Mouse (Mus musculus) mouse embryonic stem cell (cell line): ENCODE results near the gene Capns1.
"Not testable (repeated sequence)": the region's sequence is repeated elsewhere in the genome, so short reads cannot be mapped to it uniquely, and the experiment has no call there.

ENCODE experiments used
- in situ Hi-C, 2 experiments: fragments of 300-500 bp; cut with MboI; formaldehyde crosslinking; loops; 1 replicate in 1 of 2; 3 replicates in 1 of 2; pipeline ENCODE4 v1.14.3; 2019 to 2020; ENCODE audit warnings: low sequenced_read_pairs in 2 of 2, low pct_unique_long_range_greater_than_20kb in 1 of 2, mixed read lengths in 1 of 2; ENCODE audit not compliant: unreplicated experiment in 1 of 2

The Capns1 gene

DNA sequence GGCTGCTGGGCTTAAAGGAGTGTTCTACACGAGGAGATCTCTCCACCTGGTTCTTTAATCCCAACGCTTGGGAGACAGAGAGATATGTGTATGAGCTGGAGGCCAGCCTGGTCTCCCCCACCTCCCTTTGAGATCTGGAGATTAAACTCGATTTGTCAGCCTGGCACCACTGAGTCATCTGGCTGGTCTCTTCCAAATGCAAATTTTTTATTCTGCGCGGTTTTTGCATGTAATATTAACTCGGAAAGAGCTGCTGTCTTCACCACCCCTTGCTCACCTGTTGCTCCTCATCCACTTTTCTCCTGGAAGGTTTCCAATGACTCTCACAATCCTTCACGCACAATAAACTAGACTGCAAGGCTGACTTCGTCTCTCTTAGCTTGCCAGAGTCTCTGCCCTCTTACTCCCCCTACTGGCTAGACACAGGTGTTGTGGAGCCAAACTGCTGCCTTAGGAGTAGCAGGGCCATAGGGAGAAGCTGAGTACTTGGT is at the start of gene Capns1:
Gene Capns1, minus strand, starts transcription at position 331 of the 491 bp plus-strand sequence.
- in situ Hi-C loops: no loop called here

DNA sequence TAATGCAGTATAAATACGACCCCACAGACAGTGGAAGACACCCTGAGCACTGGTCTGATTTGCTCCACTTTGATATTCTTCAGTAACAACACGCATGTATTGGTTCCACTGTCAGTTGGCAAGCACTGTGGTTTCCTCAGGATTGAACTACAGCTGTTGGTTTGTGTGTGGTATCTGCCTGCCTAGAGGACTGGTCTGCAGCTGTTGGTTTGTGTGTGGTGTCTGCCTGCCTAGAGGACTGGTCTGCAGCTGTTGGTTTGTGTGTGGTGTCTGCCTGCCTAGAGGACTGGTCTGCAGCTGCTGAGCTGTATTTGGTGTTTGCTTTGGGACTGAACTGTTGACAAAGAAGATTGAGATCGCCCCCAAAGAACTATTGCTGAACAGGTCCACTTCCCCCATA is 38.8 kb upstream of the Capns1 start:
- in situ Hi-C loops: not testable (repeated sequence)

DNA sequence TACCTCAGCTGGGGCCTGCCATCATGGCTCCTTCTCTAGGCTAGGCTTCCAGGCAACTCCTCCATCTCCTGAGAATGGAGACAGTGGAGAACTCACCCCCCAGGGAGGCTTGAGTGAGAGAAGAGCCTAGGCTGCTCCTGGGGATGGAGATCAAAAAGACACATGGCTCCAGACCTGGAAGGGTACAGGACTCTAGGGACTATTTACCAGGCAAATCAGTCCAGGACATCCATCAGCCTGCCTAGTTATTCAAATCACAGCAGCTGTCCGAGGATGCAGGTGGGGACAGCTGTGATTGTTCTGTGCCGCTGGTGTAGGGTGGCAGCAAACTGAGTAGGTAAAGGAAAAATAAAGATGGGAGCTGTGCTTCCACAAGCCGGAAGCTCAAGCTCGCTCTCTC is 37.0 kb upstream of the Capns1 start, which contains the start of gene Ovol3:
Gene Ovol3, minus strand, starts transcription at position 101 of the 400 bp plus-strand sequence.
- in situ Hi-C loops: no loop called here

- in situ Hi-C loops: no loop called here
Observed at GRCm38 (mm10) chr7:30235091-30235490, 36.5 kb upstream of the Capns1 start.

DNA sequence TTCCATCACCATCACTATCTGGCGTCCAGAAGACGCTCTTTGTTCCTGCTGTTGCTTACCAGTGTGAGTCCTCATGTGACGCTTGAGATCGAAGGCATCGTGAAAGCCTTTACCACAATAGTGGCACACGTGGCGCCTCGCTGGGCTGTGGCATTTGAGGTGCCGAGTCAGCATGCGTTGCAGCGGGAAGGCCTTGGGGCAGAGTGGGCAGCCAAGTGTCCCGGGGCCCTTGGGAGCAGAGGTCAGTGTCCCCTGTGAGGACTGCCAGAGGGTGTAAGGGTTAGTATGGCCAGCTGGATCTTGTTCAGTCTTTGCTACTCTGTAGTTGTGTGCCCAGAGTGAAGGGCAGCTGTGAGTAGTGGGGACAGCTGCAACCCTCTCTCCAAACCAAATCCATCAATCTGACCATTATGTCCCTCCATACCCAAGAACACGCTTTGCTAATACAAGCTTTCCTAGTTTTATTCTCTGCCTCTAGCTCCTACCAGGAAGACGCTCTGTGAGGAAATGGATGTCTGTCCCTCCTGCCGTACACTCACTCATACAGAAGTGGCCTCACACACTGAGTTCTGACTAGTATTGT is 35.8 kb upstream of the Capns1 start:
- in situ Hi-C loops: no loop called here

DNA sequence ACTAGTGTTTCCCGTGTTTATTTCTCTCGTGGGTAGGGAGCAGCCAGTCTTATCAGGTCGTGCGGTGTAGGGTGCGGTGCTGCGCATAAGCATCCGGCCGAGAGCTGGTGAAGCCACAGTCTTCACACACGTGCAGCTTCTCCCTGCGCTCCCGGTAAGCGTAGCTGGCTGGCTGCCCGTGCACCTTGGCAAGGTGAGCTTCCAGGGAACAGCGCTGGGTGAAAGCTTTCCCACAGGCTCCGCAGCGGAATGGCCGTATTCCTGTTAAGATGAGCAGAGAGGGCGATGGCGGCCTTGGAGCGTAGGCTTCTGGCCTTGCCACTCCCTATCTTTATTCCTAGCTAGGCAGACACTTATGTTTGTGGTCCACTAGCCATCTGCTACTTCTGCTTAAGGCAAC is 34.8 kb upstream of the Capns1 start:
- in situ Hi-C loops: no loop called here

DNA sequence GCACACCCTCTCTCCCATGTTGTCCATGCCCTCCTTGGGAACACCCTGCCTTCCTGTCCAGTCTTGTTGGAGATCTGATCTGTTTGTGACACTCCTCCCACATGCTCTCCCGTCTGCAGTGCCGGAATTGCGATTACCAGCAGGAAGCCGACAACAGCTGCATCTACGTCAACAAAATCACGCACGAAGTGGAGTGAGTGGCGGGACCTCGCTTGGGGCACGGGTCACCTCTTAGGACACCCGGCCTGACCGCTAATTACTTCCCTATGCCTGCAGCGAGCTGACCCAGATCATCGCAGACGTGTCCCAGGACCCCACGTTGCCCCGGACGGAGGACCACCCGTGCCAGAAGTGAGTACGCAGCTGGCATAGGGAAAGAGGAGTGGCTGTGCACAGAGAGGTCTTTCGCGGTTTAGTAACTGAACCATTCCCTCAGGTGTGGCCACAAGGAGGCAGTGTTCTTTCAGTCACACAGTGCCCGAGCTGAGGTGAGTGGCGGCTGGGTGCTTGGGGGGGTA is 34.1 kb upstream of the Capns1 start:
- in situ Hi-C loops: no loop called here

DNA sequence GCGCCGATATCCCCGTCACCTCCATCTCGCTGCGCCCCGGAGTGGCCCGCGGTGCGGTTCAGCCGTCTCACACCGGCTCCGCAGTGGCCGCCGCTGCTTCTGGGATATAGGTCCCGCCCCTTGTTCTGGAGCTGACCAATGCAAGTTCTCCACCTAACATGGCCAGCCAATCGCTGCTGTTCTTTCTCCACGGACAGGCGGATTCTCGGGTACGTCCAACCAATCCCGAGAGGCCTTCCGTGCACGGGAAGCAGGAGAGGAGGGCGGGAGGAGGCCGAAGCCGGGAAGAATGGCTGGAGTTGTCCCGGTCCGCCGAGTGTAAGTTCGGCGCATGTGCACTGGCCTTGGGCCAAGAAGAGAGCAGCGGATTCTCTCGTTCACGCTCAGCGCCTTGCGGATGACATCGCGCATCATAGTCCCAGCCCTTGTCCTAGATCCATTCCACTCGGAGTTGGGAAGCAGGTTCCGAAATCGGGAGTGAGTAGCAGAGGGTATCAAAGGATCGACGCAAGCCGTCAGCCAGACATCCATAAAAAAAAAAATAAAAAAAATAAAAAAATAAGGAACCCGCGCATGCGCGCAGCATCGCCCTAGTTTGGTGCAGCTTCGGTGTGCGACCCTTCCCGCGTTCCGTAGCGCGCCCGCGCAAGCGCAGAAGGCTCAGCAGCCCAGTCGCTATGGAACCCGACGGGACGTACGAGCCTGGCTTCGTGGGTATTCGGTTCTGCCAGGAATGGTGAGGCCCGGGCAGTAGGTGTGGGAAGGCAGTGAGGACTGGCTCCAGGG is 33.3 kb upstream of the Capns1 start, which contains the start of the genes Polr2i and Tbcb:
Gene Polr2i, plus strand, starts transcription at position 280 of the 786 bp plus-strand sequence.
Gene Tbcb, minus strand, starts transcription at position 604 of the 786 bp plus-strand sequence.
- in situ Hi-C loops: no loop called here

- in situ Hi-C loops: no loop called here
Observed at GRCm38 (mm10) chr7:30231328-30231668, 32.7 kb upstream of the Capns1 start.

GRCm38 (mm10) chr7:30224206-30224605 is 25.6 kb upstream of the Capns1 start:
- in situ Hi-C loops: no loop called here

DNA sequence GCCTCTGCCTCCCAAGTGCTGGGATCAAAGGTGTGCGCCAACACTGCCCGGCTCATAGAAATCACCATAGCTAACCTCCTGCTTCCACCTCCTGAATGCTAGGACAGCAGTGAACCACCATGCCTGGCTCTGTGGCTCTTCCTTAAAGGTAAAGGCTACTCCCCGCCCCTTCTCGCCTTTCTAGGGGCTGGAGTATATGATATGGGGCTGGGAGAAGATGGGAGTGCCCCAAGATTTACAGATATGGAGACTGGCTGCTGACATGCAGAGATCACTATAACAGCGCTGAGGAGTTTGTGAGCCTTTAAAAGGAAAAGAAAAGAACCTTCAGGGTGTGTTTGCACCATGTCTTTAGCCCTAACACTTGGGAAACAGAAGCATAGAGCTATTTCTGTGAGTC is 23.6 kb upstream of the Capns1 start:
- in situ Hi-C loops: no loop called here

GRCm38 (mm10) chr7:30221433-30221832 is 22.8 kb upstream of the Capns1 start:
- in situ Hi-C loops: no loop called here

DNA sequence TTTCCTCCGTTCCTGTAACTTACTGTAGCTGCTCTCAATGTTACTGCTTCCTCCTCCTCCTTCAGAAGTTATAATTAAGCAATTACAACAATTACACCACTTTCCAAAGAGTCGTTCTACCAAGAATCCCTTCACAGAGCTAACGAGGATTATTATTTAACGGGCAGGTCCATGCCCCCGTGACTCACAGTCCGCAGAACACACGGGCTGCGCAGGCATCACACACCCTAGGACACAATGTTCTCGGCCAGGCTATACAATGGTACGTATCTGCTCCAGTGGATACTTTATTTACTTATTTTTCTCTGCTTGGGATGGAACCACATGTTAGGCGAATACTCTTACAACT is 21.4 kb upstream of the Capns1 start:
- in situ Hi-C loops: no loop called here

GRCm38 (mm10) chr7:30219293-30220007 is 20.8 kb upstream of the Capns1 start:
- in situ Hi-C loops: loop anchor here in 1 of 2 experiments (5.0 kb wide), 1 partner anchor 37 kb away; the partner anchor contains the start of gene Cox7a1

GRCm38 (mm10) chr7:30217277-30217676 is 18.7 kb upstream of the Capns1 start:
- in situ Hi-C loops: loop anchor here in 1 of 2 experiments (5.0 kb wide), 1 partner anchor 35 kb away; the partner anchor contains the start of gene Cox7a1

DNA sequence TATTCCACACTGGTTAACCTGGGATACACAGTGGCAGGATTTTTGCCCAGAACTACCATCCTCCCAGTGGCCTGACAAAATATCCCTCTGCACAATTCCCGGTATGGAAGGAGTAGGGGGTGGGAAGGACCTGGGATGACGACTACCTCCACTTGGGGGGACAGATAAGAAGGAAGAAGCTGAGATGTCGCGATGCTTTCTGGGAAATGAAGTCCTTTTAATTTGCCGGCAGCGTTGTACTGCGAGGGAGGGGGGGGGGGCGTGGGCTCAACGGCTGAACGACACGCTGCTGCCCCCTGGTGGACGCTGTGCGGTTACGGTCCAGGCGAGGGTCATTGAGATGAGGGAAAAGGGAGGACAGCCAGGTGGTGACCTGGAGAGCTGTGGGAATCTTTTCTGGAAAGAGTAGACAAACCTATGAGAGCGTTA is 18.1 kb upstream of the Capns1 start:
- in situ Hi-C loops: loop anchor here in 1 of 2 experiments (5.0 kb wide), 1 partner anchor 34 kb away; the partner anchor contains the start of gene Cox7a1

- in situ Hi-C loops: loop anchor here in 1 of 2 experiments (5.0 kb wide), 1 partner anchor 34 kb away; the partner anchor contains the start of gene Cox7a1
Observed at GRCm38 (mm10) chr7:30215875-30216274, 17.3 kb upstream of the Capns1 start.

DNA sequence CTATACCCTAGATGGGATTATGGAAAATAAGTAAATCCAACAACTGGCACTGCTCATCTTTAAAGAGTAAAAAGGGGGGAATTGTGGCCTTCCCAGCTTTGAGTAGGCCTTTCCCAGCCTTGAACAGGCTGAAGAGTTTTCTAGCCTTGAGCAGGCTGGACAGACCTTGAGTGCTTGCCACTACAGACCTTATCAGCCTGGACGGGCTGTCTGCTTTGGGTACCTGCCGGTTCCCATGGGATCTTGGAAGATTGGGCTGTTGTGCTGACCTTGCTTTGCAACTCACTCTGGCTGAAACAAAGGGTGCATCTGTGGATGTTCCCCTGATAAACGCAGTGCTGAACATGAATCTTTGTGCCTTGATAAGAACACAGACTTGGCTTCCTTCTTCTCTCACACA is 15.3 kb upstream of the Capns1 start:
- in situ Hi-C loops: loop anchor here in 1 of 2 experiments (5.0 kb wide), 1 partner anchor 37 kb away; no protein-coding TSS in a partner anchor
